Mouse (Mus musculus) left cerebral cortex, postnatal 36 days (tissue): ENCODE measurements around the gene Erich3. TPM values are rescaled to one million over a fixed set of nuclear protein-coding genes. Genes with fewer than 3 reads are reported as not detected.

Source experiments
- DNase-seq, 2 experiments: peaks; one replicate each; pipeline ENCODE4 v3.0.0; 2021 to 2022; ENCODE audit warnings: low spot score in 2 of 2, mixed read lengths in 1 of 2
- intact Hi-C: fragments of 180-260 bp; cut with DNase I; formaldehyde crosslinking; loops from one replicate; pipeline ENCODE4 v1.15.1; 2025
- total RNA-seq, 2 experiments: library from RNA; stranded (reverse); gene quantifications; 2 replicates each; pipeline ENCODE4 v1.2.3; 2021

The Erich3 gene
- total RNA-seq, 2 experiments from 2014 or later: 9.7 to 10.3 TPM

DNA sequence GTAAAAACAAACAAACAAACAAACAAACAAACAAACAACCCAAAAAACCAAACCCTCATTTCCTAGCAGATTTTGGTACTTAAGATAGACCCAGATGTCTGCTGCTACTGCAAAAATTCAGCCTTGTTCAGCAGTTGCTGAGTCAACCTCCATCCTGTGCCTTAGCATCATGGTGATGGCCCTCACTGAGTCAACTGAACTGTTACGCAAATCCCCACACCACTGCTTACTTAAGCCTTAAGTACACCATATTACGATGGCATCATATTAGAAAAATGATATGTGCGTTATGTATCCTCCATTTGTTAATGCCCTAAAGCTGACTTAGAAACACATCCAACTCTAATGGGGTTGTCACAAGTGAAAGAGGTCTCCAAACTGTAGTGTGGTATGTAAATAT is 91.6 kb downstream of the Erich3 start:
- DNase-seq: no peak
- intact Hi-C loops: no loop called here

- intact Hi-C loops: no loop called here
- no peak for DNase-seq
Measured at GRCm38 (mm10) chr3:154758089-154758488, 94.4 kb downstream of the Erich3 start.

GRCm38 (mm10) chr3:154761108-154761507 is 97.4 kb downstream of the Erich3 start:
- intact Hi-C loops: no loop called here
- no peak for DNase-seq

DNA sequence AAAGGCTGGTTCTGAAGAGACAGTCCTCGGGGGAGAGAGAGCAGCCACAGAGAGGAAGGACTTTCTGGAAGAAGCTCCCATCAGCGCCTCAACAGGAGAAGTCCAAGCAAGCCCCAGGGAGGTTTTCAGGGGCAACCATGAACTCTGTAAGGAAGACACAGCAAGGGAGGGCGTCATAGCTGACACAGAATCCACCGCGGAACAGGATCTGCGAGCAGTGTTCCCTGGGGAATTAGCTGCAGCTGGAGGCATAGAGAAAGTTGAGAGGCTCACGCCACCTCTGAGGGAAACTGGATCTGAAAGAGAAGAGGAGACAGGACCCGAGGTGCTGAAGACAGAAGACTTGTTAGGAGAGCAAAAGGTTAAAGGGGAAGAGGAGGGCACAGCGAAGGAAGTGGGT is 99.7 kb downstream of the Erich3 start:
- DNase-seq: no peak
- intact Hi-C loops: no loop called here

DNA sequence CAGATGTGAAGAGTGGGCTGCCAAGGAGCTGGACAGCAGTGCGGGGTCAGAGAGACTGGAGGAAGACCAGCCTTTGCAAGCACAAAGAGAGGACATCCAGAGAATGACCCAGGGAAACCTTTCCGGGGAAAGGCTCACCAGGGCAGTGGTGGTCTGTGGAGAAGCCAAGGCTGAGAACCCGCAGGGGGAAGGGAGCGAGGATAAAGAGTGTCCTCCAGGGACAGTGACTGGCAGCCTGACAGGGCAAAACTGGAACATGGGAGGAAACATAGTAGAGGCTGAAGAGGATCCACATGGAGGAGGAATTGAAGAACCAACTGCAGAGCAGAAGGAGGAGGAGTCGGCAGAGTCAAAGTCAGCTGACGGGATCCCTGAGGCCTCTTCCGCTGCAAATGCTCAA is 100.5 kb downstream of the Erich3 start:
- intact Hi-C loops: no loop called here
- DNase-seq: no peak

DNA sequence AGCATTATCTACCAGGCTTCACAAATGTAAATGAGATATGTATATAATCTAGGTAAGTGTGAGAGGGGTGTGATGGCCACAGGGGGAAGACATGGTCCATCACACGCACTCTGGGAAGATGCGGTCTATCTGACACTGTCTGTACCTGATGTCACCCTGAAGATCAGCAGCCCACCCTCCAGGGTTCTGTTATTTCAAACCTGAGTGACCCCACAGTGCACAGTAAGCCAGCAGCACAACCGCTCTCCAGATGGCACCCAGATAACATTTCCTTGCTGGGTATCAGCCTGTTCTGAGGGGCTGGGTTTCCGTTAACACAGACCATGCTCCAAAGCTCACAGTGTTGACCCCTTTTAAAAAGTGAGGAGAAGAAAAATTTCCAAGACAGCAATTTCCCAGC is 102.7 kb downstream of the Erich3 start:
- intact Hi-C loops: no loop called here
- no peak for DNase-seq

- intact Hi-C loops: no loop called here
- no peak for DNase-seq
Measured at GRCm38 (mm10) chr3:154771651-154772050, 108.0 kb downstream of the Erich3 start.

DNA sequence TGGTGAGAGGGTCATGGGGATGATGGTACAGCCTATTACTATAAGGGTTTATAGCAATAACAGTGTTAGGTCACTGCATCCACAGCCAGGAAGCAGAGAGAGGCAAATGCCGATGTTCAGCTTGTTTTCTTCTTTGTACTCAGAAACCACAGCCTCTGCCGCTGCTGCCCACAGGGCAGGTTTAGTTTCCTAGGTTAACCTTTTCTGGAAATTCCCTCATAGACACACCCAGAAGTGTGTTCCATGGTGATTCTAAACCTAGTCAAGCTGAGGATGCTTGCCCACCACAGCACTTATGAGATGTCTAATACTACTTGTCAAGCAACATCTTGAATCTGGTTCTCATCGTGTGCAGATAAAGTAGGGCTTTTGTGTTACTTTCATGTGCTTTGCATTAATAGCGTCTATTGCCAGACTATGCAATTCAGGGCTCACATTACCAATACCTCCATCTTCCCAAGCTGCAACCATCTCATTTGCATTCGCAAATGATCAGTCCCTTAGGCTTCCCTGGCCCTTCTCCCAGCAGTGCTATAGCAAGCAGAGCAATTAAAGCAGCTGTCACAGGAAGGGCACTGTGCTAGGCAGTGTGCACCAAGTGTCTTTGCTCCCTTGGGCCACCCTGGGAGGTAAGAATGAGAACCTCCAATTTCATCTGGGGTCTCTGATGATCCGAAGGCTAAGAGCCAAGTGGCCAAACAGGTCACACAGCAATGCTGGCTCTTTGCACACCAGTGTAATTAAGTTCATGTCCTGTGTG is 115.4 kb downstream of the Erich3 start:
- intact Hi-C loops: no loop called here

DNA sequence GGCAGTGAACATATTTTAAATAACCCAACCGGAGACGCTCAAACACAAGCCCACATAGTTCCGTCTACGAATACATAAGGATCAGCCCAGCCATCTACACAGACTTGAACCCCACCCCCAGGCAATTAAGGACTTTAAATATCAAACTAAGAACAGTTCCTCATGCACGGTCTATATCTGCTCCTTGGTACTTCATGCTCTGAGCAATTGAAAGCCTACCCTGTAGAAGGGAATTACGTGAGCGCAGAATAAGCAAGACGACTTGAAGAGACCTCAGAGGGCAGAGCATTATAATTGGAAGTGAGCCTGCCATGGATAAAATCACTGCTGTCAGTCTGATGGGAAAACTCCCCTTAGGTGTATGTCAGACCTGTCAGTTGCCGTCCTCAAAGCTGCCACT is 122.7 kb downstream of the Erich3 start:
- DNase-seq: no peak
- intact Hi-C loops: no loop called here

More for the DNA sequence above, 115.4 kb downstream of the Erich3 start:
- no peak for DNase-seq

GRCm38 (mm10) chr3:154787611-154788010 is 124.0 kb downstream of the Erich3 start:
- intact Hi-C loops: no loop called here

DNA sequence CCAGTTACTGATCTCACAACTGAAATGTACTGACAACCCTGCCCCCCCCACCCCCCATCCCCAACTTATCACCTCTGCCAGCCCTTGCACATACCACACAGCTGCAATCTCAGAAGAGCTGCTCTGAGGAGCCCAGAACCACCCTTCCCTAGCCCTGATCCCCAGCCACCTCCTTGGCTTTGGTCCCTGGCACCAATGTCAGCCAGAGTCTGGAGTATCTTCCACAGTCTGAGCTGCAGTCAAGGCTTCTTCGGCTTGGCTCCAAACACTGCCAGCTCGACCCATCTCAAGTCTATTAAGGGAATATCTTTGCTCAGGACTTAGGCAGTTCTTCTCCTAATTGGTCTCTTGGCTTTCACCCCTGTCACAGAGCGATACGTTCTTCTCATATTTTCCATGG is 129.9 kb downstream of the Erich3 start:
- no peak for DNase-seq
- intact Hi-C loops: no loop called here

More at GRCm38 (mm10) chr3:154787611-154788010, 124.0 kb downstream of the Erich3 start:
- no peak for DNase-seq

- intact Hi-C loops: no loop called here
- no peak for DNase-seq
Measured at GRCm38 (mm10) chr3:154798806-154799205, 135.1 kb downstream of the Erich3 start.

GRCm38 (mm10) chr3:154800454-154800853 is 136.8 kb downstream of the Erich3 start:
- intact Hi-C loops: no loop called here
- no peak for DNase-seq

DNA sequence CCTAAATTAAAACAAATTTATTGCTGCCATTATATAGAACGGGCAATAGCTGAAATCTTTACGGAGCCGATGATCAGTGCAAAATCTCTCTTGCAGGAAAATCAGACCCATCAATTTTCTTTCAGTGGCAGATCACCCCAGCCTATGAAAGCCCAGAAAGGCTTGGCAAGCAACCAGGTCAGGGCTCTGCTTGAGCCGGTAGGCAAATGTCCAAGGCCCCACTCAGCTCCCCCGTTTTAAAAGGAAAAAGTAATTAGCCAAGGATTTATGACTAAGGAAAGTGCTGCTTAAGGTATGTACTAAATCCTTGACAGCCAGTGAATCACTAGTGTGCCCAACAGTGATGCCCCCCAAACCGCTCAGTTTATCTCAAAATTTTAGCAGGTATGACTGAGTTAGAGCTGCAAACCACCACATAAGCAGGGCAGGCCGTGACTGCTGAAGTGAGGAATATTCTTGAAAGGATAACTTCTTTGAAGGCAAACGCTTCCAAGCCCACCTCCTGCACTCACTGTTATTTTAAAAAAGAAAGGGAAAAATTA is 137.3 kb downstream of the Erich3 start:
- no peak for DNase-seq
- intact Hi-C loops: no loop called here

DNA sequence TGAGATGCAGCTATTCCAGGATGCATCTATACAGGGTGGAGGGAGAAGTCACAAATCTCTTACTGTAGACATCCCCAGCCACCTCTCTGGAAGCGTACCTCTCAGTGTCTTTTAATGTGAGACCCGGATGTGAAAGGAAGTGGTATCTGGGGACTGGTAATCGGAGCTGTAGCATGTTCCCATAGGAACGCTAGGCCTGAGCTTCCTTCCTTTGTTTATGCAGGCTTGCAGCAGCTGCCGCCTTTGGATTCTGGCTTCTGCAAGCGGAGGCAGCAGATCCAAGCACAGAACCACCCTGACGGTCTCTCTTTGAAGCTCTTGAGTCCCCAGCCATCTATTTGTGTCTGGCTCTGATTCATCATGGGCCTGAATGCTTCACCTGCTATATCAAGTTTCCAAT is 143.0 kb downstream of the Erich3 start:
- intact Hi-C loops: no loop called here
- DNase-seq: peak; percentile 54 to 59

GRCm38 (mm10) chr3:154810273-154810870 is 146.7 kb downstream of the Erich3 start:
- no peak for DNase-seq
- intact Hi-C loops: no loop called here

DNA sequence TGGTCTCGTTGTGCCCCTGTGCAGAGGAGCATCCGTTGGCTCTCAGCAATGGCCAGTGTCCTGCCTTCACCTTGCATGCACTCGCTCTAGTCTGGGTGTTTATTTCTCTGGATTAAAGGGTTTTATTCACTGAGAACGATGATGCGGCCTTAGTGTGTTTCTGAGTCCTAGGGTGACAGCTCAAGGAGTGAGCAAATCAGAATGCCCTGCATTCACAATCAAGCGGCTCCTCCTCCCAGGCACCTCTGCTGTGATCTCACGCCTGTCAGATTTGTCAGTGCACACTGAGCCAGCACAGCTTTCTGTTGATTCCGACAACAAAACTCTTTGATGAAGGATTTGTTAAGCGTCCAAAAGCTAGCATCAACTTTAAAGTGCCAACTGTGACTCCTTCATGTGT is 147.6 kb downstream of the Erich3 start:
- intact Hi-C loops: no loop called here
- no peak for DNase-seq

- no peak for DNase-seq
- intact Hi-C loops: no loop called here
Measured at GRCm38 (mm10) chr3:154811833-154812232, 148.2 kb downstream of the Erich3 start.

GRCm38 (mm10) chr3:154812893-154813292 is 149.2 kb downstream of the Erich3 start:
- intact Hi-C loops: no loop called here

DNA sequence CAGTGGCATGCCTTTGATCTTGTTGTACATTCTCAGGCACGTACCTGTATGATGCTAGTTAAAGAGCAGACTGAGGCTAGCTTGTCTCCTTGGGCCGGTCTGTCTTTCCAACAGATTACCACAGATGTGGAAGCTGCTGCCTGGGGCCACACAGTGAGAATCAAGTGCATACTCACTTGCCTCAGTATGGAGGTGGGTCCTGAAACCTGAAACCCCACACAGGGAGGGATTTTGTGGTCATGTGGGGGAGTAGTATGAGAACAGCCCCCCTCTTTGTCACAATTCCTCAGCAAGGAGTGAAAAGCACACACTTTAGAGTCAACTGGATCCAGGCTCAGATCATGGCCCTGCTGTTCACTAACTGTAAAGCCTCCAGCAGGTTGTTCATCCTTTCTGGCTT is 151.9 kb downstream of the Erich3 start:
- DNase-seq: no peak
- intact Hi-C loops: loop anchor here (5.0 kb wide), 2 partner anchors 163 to 277 kb away; partner anchors contain the start of genes Fpgt and Lrriq3

More at GRCm38 (mm10) chr3:154812893-154813292, 149.2 kb downstream of the Erich3 start:
- DNase-seq: no peak

DNA sequence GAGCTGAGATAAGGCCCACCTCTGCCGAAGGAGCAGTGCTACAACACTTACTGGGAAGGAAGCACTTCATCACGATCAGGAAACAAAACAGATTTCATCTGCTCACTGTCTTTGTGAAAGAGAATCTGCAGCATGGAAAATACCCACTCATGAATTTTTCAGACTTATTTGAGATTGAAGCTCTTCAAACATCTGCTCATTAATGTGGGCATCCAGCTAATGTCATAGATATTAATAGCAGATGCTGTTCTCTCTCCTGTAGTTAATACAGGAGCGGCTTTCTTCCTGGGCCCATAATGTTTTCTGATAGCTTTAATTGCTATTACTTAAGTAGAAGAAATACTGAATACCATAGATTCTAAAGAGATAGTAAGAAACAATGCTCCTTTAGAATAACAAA is 152.6 kb downstream of the Erich3 start:
- intact Hi-C loops: loop anchor here (5.0 kb wide), 2 partner anchors 164 to 276 kb away; partner anchors contain the start of genes Fpgt and Lrriq3
- DNase-seq: no peak
